Mouse (Mus musculus): ENCODE data around the gene Rnf186. TPM values are rescaled to one million over a fixed set of nuclear protein-coding genes. Genes with fewer than 3 reads are reported as not detected.
"Not testable (repeated sequence)": the region's sequence is repeated elsewhere in the genome, so short reads cannot be mapped to it uniquely, and the experiment has no call there.

Gene Rnf186
- total and polyA plus RNA-seq, 2 experiments from 2014 or later, result not detected

DNA sequence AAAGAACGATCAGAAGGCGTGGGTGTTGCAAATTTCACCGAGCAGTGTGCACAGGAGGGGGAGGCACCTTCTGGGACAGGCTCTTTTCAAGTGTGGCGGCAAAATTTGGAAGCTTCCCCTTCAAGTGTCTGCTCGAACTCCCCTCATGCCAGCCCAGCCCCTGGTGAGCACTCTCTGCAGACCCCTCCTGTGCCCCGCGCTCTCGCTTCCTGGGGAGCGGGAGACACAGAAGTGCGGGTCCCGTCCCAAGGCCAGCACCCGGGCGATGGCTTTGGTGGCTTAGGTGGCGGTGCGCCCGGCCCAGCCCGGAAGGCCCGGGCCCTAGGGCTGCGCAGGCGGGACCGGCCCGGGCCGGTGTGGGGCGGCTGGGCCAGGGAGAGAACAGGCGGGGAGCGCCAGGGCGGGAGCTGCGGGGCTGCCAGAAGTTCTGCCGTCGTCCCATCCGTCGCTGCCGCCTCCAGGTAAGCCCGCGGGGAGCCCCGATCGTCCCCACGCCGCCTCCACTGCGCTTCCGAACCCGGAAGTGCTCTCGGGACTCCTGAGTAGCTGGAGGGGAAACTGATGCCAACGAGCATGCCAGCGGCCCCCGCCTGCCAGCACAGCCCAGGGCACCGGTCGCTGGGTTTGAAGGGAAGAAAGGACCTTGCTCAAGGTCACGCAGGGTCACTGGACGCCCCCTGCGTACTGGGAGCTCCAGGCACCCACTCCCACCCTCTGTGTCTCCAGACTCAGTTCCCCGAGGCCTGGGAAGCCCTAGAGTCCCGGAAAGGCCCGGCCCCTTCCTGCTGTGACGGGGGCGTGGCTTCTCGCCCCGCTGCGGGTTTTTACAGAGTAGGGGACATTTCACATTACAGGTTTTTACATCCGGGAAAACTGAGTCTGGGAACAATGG, 6.2 kb downstream of the Rnf186 start, which contains the start of gene Tmco4:
Gene Tmco4 (plus strand): TSS at position 62 of the 892 bp plus-strand sequence.
- H3K4me2 ChIP-seq (ENCODE audit: low read depth, low read length, poor library complexity, severe bottlenecking), result peak within 1 kb of the TSS; percentile 74
- WGBS, result 4% methylated on average over 57 of the region's 60 CpGs
- peaks cover 3% of the 10 kb centered on the region; the same call in 1 of the 2 replicates for H3K27me3 ChIP-seq (ENCODE audit: insufficient read depth, low read length)
- peak within 1 kb of the TSS; percentile 36 for H3K4me3 ChIP-seq (ENCODE audit: low read depth, low read length)
- peak within 1 kb of the TSS; percentile 45 for H3K9ac ChIP-seq (replicated peaks; ENCODE audit: low read length, poor library complexity, severe bottlenecking)
- no peaks in the 10 kb centered on the region for H3K9me3 ChIP-seq (ENCODE audit: low read length)
- no peak for TF ChIP-seq CTCF (IDR thresholded peaks at IDR 0.05)
- H3K27ac ChIP-seq (ENCODE audit: low read depth, low read length), result no peak within 1 kb of the TSS
- ATAC-seq (ENCODE audit: low FRiP score) (peak; percentile 62), DNase-seq (ENCODE audit: low spot score) (no peak)
- no peaks in the 10 kb centered on the region for H3K36me3 ChIP-seq (ENCODE audit: insufficient read depth, low read length)
- peaks cover 13% of the 10 kb centered on the region for H3K4me1 ChIP-seq (ENCODE audit: insufficient read depth, low read length)

DNA sequence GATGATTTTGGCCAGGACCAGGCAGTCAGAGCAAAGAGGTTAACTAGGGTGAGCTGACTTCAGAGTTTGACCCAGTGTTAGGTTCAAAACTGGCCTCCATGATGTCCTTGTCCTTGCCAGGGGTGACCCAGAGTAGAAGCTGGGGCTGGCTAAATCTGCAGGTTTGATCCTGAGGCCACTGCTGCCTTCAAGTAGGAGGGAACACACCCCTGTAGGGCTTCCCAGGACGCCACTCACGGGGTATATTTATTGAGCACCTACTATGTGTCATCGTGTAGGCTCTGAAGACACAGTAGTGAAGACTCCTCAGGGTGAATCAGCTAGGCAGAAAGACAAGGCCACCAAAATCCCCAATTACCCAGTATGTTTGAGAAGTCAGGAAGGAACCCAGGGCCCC, 6.8 kb downstream of the Rnf186 start:
- Histone ChIP-seq H3K9me3 (ENCODE audit: low read length) (no peaks in the 10 kb centered on the region), H3K36me3 (ENCODE audit: insufficient read depth, low read length) (no peaks in the 10 kb centered on the region), H3K27me3 (ENCODE audit: insufficient read depth, low read length) (peaks cover 3% of the 10 kb centered on the region; the same call in 1 of the 2 replicates), H3K4me1 (ENCODE audit: insufficient read depth, low read length) (peaks cover 13% of the 10 kb centered on the region), H3K4me2 (ENCODE audit: low read depth, low read length, poor library complexity, severe bottlenecking) (peak overlapping the region; percentile 74; the same call in 1 of the 2 replicates), H3K27ac (ENCODE audit: low read depth, low read length) (no peak overlapping the region), H3K4me3 (ENCODE audit: low read depth, low read length) (peak overlapping the region; percentile 36), H3K9ac (replicated peaks; ENCODE audit: low read length, poor library complexity, severe bottlenecking) (no peak overlapping the region)
- DNase-seq (ENCODE audit: low spot score) (no peak), ATAC-seq (ENCODE audit: low FRiP score) (no peak)
- no peak for TF ChIP-seq CTCF (IDR thresholded peaks at IDR 0.05)
- WGBS, result 67% methylated on average over 3 of the region's 3 CpGs

DNA sequence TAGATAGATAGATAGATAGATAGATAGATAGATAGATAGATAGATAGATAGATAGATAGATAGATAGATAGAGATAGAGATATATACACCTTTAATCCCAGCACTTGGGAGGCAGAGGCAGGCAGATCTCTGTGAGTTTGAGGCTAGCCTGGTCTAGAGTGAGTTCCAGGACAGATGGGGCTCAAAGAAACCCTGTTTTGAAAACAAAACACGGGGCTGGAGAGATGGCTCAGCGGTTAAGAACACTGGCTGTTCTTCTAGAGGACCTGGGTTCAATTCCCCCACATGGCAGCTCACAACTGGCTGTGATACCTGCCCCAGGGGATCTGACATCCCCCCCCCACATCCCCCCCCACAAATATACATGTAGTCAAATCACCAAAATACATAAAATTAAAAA, 7.6 kb downstream of the Rnf186 start:
- not testable (repeated sequence) for H3K27me3 ChIP-seq (ENCODE audit: insufficient read depth, low read length); DNase-seq (ENCODE audit: low spot score); ATAC-seq (ENCODE audit: low FRiP score); H3K9ac ChIP-seq (replicated peaks; ENCODE audit: low read length, poor library complexity, severe bottlenecking); H3K4me2 ChIP-seq (ENCODE audit: low read depth, low read length, poor library complexity, severe bottlenecking); H3K27ac ChIP-seq (ENCODE audit: low read depth, low read length); H3K9me3 ChIP-seq (ENCODE audit: low read length); H3K4me3 ChIP-seq (ENCODE audit: low read depth, low read length); H3K36me3 ChIP-seq (ENCODE audit: insufficient read depth, low read length)
- 82% methylated on average over 2 of the region's 2 CpGs for WGBS
- H3K4me1 ChIP-seq (ENCODE audit: insufficient read depth, low read length), result peaks cover 13% of the 10 kb centered on the region

DNA sequence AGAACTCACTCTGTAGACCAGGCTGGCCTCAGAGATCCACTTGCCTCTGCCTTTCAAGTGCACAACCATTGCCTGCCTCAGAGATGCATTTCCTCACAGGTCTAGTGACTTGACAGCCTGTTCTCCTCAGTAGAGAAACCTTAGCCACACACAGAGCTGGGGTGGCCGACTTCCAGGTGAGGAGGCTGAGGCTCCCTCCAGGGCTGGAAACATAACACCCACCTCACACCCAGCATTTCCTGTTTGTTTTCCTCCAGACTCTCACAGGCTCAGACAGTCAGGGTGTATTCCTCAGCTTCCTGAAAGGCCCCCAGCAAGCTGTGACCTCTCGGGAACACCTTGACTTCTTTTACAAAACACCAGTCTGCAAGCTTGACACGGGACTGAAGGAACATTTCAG, 8.3 kb downstream of the Rnf186 start:
- Histone ChIP-seq H3K4me3 (ENCODE audit: low read depth, low read length) (no peak overlapping the region), H3K9ac (replicated peaks; ENCODE audit: low read length, poor library complexity, severe bottlenecking) (no peak overlapping the region), H3K4me1 (ENCODE audit: insufficient read depth, low read length) (peaks cover 13% of the 10 kb centered on the region), H3K9me3 (ENCODE audit: low read length) (no peaks in the 10 kb centered on the region), H3K27ac (ENCODE audit: low read depth, low read length) (no peak overlapping the region), H3K4me2 (ENCODE audit: low read depth, low read length, poor library complexity, severe bottlenecking) (no peak overlapping the region), H3K36me3 (ENCODE audit: insufficient read depth, low read length) (no peaks in the 10 kb centered on the region), H3K27me3 (ENCODE audit: insufficient read depth, low read length) (peaks cover 3% of the 10 kb centered on the region; the same call in 1 of the 2 replicates)
- TF ChIP-seq CTCF (IDR thresholded peaks at IDR 0.05), result no peak
- WGBS, result 90% methylated on average over 3 of the region's 3 CpGs
- ATAC-seq (ENCODE audit: low FRiP score), result no peak
- DNase-seq (ENCODE audit: low spot score), result no peak

DNA sequence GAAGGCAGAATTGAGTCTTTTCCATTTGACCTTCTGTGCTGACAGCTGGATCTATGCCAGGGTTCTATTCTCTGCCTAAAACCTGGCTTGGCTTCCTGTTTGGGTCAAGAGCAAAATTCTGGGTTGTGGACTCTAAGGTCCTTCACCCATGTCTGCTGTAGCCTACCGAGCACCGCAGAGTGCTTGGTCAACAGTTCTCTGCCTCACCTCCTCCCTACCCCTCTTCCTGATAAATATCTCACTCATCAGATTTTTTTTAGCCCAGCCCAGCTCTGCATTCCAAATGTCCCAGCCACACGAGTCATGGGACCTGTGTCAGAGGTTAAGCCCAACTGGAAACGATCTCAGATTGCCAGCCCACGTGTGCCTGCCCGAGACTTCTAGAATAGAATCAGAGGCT, 9.1 kb downstream of the Rnf186 start:
- no peak for TF ChIP-seq CTCF (IDR thresholded peaks at IDR 0.05)
- H3K36me3 ChIP-seq (ENCODE audit: insufficient read depth, low read length), result no peaks in the 10 kb centered on the region

DNA sequence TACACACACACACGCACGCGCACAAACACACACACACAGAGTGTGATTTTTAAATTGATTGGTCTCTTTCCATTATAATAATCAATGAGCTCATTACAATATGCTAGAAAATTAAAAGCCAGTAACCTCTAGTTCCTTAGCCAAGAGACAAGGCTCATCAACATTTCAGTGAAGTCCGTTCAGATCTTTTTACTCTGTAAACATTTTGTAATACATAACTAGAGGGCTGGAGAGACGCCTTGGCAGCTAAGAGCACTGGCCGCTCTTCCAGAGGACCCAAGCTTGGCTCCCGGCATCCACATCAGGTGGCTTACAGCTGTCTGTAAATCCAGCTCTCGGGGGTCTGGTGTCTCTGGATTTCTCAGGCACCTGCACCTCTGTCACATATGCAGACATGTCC, 13.1 kb downstream of the Rnf186 start:
- ATAC-seq (ENCODE audit: low FRiP score), result no peak
- peaks cover 4% of the 10 kb centered on the region; the same call in 1 of the 2 replicates for H3K4me1 ChIP-seq (ENCODE audit: insufficient read depth, low read length)
- H3K4me3 ChIP-seq (ENCODE audit: low read depth, low read length), result no peak overlapping the region
- no peak overlapping the region for H3K4me2 ChIP-seq (ENCODE audit: low read depth, low read length, poor library complexity, severe bottlenecking)
- H3K9me3 ChIP-seq (ENCODE audit: low read length), result no peaks in the 10 kb centered on the region
- no peaks in the 10 kb centered on the region for H3K36me3 ChIP-seq (ENCODE audit: insufficient read depth, low read length)
- WGBS, result 94% methylated on average over 8 of the region's 8 CpGs
- H3K27me3 ChIP-seq (ENCODE audit: insufficient read depth, low read length), result no peaks in the 10 kb centered on the region; the same call in 1 of the 2 replicates
- H3K27ac ChIP-seq (ENCODE audit: low read depth, low read length), result no peak overlapping the region
- DNase-seq (ENCODE audit: low spot score), result no peak
- TF ChIP-seq CTCF (IDR thresholded peaks at IDR 0.05), result no peak
- H3K9ac ChIP-seq (replicated peaks; ENCODE audit: low read length, poor library complexity, severe bottlenecking), result no peak overlapping the region

More for the DNA sequence above, 9.1 kb downstream of the Rnf186 start:
- no peaks in the 10 kb centered on the region for H3K9me3 ChIP-seq (ENCODE audit: low read length)
- peaks cover 13% of the 10 kb centered on the region for H3K4me1 ChIP-seq (ENCODE audit: insufficient read depth, low read length)
- no peak overlapping the region for H3K4me3 ChIP-seq (ENCODE audit: low read depth, low read length)
- no peak overlapping the region for H3K4me2 ChIP-seq (ENCODE audit: low read depth, low read length, poor library complexity, severe bottlenecking)
- peaks cover 3% of the 10 kb centered on the region; the same call in 1 of the 2 replicates for H3K27me3 ChIP-seq (ENCODE audit: insufficient read depth, low read length)
- no peak overlapping the region for H3K27ac ChIP-seq (ENCODE audit: low read depth, low read length)
- H3K9ac ChIP-seq (replicated peaks; ENCODE audit: low read length, poor library complexity, severe bottlenecking), result no peak overlapping the region
- ATAC-seq (ENCODE audit: low FRiP score), result no peak
- no peak for DNase-seq (ENCODE audit: low spot score)
- 87% methylated on average over 6 of the region's 6 CpGs for WGBS
